Mouse (Mus musculus): ENCODE data around the gene Sfxn2.

GRCm38 (mm10) chr19:46533525-46533924, 39.6 kb upstream of the Sfxn2 start:
- TF ChIP-seq CTCF (IDR thresholded peaks at IDR 0.05; ENCODE audit: low read depth) (no peak), EP300 (optimal IDR thresholded peaks at IDR 0.05) (no peak)

Data from stomach, postnatal 0 days (tissue).